Mouse (Mus musculus): ENCODE measurements around the gene Ttll3.

GRCm38 (mm10) chr6:113368124-113368523 is 20.9 kb upstream of the Ttll3 start:
- TF ChIP-seq CTCF (IDR thresholded peaks at IDR 0.05; ENCODE audit: borderline replicate concordance, insufficient read depth, low read depth, low read length) (no peak), POLR2A (IDR thresholded peaks at IDR 0.05; ENCODE audit: borderline replicate concordance, insufficient read depth, low read length) (no peak)
